32 mouse cellular contexts compared by ENCODE assay signal in genomic region chr16:12785828-12786227, GRCm38 (mm10).
"Had no signal": no experiment of that assay in that cellular context is flagged by ENCODE, and none has a peak within 500 bp of the region (broad histone marks: within the 10 kb centered on the region; RNA-seq: fewer than 3 reads in every experiment).

No protein-coding gene starts in this region.

- H3K9me3 ChIP-seq: limb, embryonic 10.5 days; limb, embryonic 12.5 days; limb, embryonic 13.5 days; limb, embryonic 15.5 days; liver, embryonic 12.5 days; liver, embryonic 13.5 days; liver, embryonic 15.5 days; lung, embryonic 15.5 days; midbrain, embryonic 10.5 days; midbrain, embryonic 12.5 days; midbrain, embryonic 13.5 days; midbrain, embryonic 15.5 days; neural tube, embryonic 12.5 days had no signal

- DNase-seq: liver; liver, embryonic 13.5 days; liver, postnatal 0 days; lung, adult 18-20 months; lung, adult 2 months; lung, embryonic 14.5 days; lung, postnatal 10 days; lung, postnatal 14 days; lung, postnatal 36 days; lung, postnatal 4 days; midbrain, embryonic 14.5 days had no signal

- H3K4me2 ChIP-seq: limb, embryonic 12.5 days; limb, embryonic 13.5 days; limb, embryonic 15.5 days; liver, embryonic 11.5 days; liver, embryonic 12.5 days; liver, embryonic 13.5 days; liver, embryonic 15.5 days; lung, embryonic 14.5 days; lung, embryonic 15.5 days; midbrain, embryonic 11.5 days; midbrain, embryonic 12.5 days; midbrain, embryonic 13.5 days; midbrain, embryonic 15.5 days; neural tube, embryonic 12.5 days had no signal

- H3K27me3 ChIP-seq: limb, embryonic 12.5 days; limb, embryonic 13.5 days; limb, embryonic 15.5 days; liver, embryonic 12.5 days; liver, embryonic 13.5 days; liver, embryonic 15.5 days; lung, embryonic 15.5 days; megakaryocyte, embryonic 14.5 days; midbrain, embryonic 12.5 days; midbrain, embryonic 13.5 days; midbrain, embryonic 15.5 days; neural tube, embryonic 12.5 days had no signal

- H3K4me3 ChIP-seq: left cerebral cortex, adult 2 months; limb, embryonic 10.5 days; limb, embryonic 12.5 days; limb, embryonic 13.5 days; limb, embryonic 15.5 days; liver, embryonic 12.5 days; liver, embryonic 13.5 days; liver, embryonic 15.5 days; lung, embryonic 15.5 days; megakaryocyte, embryonic 14.5 days; midbrain, embryonic 10.5 days; midbrain, embryonic 12.5 days; midbrain, embryonic 13.5 days; midbrain, embryonic 15.5 days; myocyte; neural tube, embryonic 12.5 days had no signal

- H3K36me3 ChIP-seq: limb, embryonic 10.5 days; limb, embryonic 12.5 days; limb, embryonic 13.5 days; limb, embryonic 15.5 days; liver, embryonic 12.5 days; liver, embryonic 13.5 days; liver, embryonic 15.5 days; lung, embryonic 15.5 days; midbrain, embryonic 10.5 days; midbrain, embryonic 12.5 days; midbrain, embryonic 13.5 days; midbrain, embryonic 15.5 days; neural tube, embryonic 12.5 days had no signal

- ATAC-seq: liver, embryonic 12.5 days; liver, postnatal 0 days; lung, postnatal 0 days; midbrain, embryonic 13.5 days; midbrain, embryonic 15.5 days; midbrain, embryonic 16.5 days had no signal

- H3K9ac ChIP-seq: limb, embryonic 12.5 days; limb, embryonic 13.5 days; limb, embryonic 15.5 days; liver, embryonic 12.5 days; liver, embryonic 13.5 days; liver, embryonic 14.5 days; liver, embryonic 15.5 days; liver, postnatal 0 days; lung, embryonic 14.5 days; lung, embryonic 15.5 days; midbrain, embryonic 12.5 days; midbrain, embryonic 13.5 days; midbrain, embryonic 15.5 days; neural tube, embryonic 12.5 days had no signal

- H3K4me1 ChIP-seq: limb, embryonic 10.5 days; limb, embryonic 12.5 days; limb, embryonic 13.5 days; limb, embryonic 15.5 days; liver, embryonic 12.5 days; liver, embryonic 13.5 days; liver, embryonic 15.5 days; lung, embryonic 15.5 days; megakaryocyte, embryonic 14.5 days; midbrain, embryonic 10.5 days; midbrain, embryonic 12.5 days; midbrain, embryonic 13.5 days; midbrain, embryonic 15.5 days; neural tube, embryonic 12.5 days had no signal

- H3K27ac ChIP-seq: left cerebral cortex, adult 2 months; limb, embryonic 10.5 days; limb, embryonic 12.5 days; limb, embryonic 13.5 days; limb, embryonic 15.5 days; liver, embryonic 12.5 days; liver, embryonic 13.5 days; liver, embryonic 14.5 days; liver, embryonic 15.5 days; lung, embryonic 15.5 days; macrophage; midbrain, embryonic 10.5 days; midbrain, embryonic 12.5 days; midbrain, embryonic 13.5 days; midbrain, embryonic 15.5 days; neural tube, embryonic 12.5 days had no signal
